Mouse (Mus musculus) c-Kit-negative CD71-positive TER-119-positive erythroid progenitor cells, embryonic 14.5 days (primary cell): ENCODE data around the gene Slc44a3.

Experiments used
- DNase-seq: peaks from one replicate; pipeline ENCODE4 v3.0.0-alpha.2; 2013; ENCODE audit warnings: low read depth, low spot score

Gene Slc44a3

DNA sequence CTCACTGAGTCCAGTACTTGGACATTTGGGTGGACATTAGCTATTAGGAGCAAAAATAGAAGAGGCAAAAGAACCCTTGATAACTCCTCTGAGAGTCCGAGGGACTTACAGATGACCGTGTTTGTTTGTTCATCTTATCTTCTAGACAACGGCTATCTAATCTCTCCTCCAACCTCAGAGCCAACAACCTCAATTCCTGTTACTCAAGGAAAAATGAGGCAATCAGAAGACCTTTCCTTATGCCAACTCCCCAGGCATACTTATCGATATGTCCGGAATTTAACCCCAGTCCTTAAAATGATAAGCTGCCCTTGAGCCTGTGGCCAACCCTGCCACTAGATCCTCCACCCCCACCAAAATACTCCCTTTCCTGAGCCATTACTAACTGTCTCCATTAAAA, 31.5 kb downstream of the Slc44a3 start:
- DNase-seq = no peak

DNA sequence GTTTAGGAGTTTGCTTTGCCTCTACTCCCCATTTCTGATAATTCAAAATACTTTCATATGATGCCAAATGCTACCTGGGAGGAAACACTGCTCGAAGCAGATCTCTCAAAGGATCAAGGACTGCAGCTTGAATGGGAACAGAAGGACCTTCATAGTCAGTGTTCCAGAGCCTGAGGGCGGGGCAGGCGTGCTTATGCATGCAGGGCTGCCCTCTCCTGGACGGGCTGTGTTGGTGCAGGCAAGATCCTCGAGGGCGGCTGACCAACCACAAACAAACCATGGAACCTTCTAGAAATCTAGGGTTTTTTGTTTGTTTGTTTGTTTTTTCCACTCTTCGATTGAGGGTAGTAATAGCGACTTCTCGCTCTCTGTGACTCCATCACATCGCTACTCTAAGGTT, 32.0 kb downstream of the Slc44a3 start:
- peak; percentile 4 for DNase-seq

DNA sequence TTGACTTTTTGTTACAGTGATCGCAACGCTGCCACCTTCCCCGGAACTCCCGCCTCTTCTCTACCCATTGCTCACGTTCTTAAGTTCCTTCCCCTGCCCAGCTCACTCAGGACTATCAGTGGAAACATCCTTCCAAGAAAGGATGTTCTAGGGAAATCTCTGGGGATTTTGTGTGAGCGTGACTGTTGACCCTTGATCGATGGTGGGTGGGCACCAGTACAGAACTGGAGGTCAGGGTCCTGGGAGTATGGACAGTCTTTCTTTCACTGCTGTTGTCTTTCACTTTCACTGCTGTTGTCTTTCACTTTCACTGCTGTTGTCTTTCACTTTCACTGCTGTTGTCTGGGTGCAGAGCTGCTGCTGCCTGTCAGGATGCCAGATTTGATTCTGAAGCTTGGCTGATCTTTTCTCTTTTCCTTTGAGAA, 38.2 kb downstream of the Slc44a3 start:
- DNase-seq = no peak

DNA sequence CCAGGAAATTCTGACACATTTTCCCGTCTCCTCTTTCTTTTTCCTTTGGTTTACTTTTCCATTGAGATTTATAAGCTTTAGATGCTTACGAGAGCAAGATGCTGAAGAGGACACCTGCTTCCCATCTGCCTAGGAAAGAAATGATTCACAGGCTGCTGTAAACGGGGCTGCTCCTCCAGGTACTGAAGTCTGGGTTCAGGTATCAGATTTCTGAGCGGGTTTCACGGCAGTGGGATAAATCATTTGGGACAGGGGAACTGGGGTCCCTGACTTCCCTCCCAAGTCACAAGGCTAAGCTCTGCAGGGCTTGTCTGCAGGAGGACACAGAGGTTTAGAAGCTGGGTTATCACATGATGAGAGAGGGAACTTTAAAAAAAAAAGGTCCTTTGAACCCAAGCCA, 40.2 kb downstream of the Slc44a3 start:
- DNase-seq = no peak

DNA sequence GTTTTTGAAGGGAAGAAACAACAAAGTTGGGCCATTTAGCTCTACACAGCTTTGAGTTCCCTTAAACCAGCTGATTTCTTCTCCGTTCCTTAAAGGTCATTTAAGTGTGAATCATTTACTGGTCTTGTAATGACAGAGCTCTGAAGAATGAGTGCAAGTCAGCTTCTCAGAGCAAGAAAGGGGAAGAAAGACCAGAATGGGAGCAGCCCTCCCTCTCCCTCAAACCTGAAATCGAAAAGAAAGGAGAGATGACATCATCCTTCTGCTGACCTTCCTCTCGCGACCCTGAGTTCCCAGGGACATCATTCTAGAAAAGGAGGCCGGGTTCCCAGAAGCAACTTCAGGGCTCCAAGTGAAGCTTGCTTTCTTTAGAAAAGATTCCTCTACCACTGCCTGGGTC, 41.3 kb downstream of the Slc44a3 start:
- no peak for DNase-seq

DNA sequence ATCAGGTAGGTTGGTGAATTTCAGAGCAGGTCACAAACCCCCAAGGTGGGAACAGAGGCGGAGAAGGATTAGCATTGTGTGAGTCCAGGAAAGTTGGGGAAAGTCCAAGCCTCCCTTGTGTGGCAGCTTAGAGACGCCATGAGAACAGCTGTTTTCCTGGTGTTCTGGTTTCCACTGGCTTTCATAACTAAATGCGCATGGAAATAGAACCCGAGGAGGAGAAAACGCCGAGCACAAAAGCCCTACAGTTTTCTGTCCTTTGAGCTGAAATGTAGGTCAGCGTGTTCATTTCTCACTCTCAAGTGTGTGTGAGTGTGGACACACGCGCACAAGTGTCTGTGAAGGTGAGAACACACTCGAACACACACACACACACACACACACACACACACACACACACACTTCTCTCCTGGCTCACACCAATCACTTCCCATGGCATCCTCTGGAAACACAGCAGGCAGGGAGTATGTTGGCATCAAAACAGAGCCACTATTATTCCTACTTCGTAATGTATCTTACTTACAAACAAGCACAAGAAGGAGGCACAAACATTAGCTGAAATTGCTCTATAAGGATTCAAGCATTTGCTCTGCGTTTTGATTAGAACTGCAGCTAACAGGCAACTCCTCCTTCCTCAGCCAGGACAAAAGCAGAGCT, 42.6 kb downstream of the Slc44a3 start:
- no peak for DNase-seq

DNA sequence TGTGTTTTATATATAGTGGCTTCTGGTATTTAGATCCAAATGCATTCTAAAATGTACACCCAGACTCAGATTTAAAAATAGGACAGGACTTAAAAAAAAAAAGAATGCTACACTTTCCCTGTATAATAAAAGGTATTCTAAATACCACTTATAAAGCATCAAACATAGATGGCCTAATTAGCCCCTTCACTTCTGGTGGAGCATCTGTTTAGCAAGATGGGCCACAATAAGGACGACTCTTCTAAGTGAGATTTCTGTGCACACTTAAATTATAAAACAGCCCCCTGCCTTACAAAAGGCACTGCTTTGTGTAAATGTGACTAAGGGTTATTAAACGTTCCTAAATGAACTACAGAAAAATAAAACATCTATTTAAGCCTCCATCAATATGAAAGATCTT, 47.0 kb downstream of the Slc44a3 start:
- no peak for DNase-seq

DNA sequence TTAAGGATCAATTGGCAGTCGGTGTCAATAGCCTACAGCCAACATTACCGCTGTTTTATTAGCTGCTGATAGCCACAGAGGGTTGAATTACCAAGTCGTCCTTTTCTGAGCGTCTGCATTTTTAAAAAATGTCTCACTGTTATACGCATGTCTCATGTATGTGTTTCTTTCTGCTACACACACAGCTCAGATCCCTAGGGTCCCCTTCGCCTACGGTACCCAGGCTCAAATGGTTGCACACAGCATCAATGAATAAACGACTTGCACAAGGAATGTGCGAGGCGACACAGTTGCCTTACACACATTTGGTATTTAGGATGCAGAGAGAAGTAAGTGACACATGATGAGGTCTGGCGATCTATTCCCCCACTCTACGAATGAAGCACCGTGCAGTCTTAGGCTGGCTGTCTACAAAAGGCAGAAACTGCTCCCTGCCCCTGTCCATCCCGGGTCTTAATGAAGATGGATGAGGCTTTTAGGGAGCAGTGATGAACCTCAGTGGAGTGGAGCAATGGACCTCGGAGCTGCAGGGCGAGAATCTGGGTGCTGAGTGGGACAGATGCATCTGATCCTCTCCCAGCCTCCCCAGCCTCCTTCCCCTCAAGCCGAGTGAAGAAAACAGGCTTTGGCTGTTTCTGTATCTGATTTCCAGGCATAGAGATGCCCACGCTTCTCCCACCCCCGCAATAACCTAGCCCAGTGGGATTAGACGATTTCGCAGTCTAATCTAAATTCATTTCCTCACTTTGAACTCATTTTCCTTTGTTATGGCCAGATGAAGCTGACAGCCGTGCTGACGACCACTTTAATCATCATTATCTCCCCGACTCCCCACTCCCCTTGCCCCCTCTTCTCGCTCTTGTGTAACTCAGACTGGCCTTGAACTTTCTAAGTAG, 48.7 kb downstream of the Slc44a3 start:
- no peak for DNase-seq

DNA sequence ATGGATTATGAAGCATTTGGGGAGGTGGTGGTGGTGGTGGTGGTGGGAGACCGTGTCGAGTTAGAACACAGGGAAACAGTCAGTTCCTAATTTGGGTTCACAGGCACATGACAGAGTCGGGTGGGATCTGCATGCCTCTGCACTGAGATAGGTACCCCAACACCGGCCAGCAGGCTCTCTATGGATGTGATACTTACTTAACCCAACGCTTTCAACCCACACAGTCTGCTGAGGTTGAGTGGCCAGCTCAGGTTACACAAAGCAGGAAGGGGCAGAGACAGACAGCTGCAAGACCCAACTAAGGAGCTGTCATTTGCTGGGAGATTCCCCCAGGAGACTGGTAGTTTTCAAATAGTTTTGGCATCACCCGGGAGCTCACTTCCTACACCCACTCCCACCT, 50.6 kb downstream of the Slc44a3 start:
- DNase-seq = no peak

DNA sequence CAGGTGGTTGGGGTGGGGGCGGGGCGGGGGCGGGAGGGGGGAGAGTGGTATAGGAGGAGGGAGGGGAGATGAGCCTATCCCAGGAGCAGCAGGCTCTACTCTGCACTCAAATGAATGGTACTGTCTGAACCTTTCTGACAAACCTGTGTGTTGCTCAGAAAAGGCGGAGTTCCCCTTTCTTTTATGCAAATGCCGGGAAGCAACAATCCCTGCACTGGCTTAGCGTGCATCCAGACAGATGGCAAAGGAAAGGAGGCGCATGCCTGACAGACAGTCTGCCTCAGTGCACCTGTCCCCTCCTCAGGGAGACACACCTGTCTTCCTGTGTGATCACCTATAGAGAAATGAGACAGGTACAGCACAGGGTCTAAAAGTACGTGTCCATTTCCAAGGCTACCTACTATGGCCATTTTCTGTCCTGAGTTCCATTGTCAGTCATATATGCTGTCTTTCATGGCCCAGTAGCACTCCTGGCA, 51.2 kb downstream of the Slc44a3 start:
- DNase-seq = no peak

DNA sequence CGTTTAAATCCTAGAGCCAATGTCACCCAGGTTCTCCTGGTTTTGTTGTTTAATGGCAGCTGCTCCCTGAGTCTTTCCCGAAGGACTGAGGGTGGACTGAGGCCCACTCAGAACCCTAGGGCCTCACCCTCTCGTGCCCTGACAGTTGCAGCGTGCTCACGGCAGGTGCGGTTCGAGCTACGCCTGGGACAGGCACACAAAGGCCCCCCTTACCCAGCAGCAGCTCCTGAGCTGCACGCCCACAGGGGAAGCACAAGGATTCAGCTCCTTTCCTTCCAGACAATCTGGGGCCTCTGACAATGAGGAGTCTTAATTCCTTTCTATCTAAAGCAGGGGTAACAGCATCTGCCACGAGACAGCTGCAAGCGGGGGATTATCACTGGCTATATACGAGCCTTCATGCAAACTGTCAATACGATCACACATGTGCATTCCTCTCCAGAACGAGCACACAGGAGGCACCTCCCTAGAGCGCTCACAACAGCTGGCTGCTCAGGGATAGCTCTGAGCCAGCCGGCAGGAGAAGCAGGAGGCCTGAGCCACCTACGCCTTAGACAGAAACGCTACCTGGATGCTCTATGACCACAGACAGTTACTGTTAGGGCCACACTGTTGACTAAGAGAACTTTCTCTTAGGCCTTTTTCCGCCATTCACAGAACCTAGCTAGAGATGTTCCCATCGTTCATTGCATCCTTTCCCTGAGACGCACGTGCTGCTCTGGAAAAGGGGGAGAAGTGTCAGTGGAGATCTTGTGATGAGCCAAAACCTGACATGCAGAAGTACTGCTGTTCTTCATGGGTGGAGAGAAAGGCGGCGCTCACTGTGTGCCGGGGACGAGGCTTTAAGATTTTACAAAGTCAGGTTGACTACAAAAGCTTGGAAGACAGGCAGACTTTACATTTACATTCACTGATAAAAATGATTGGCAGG, 51.9 kb downstream of the Slc44a3 start:
- DNase-seq = no peak

DNA sequence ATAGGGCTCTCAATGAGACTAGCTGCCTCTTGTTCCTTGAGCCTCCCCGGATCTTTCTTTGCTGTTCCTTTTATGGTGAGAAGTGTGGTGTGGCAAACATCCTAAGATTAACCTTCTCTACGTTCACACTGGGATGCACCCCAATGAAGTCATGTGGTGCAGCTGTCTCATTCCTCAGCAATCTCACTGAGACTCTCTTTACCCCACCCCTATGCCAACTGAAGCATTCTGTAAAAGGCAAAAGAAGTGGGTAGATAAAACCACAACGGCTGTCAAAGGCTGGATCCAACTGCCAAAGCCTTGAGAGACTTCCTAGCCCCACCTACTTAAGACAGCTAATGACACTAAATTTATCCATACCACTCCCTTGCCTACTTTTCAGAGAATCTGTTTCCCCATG, 57.5 kb downstream of the Slc44a3 start:
- no peak for DNase-seq

DNA sequence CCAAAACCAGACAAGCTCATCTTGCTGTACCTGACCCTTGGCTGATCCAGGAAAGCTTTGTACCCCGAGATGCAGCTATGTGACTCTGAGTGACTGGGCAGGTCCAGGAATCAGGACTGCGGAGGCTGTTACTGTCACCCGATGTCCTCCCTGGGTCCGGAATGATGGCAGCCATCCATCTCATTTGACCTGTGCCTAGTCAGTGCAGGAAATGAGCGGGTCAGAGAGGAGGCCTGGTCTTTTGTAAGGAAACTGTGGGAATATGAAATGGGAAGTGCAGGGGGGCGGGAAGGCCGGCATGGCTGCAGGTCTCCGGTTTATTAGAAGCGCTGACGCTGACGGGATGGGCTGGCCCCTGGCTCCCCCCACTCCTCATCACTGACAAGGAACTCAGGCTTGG, 60.5 kb downstream of the Slc44a3 start:
- DNase-seq = no peak

DNA sequence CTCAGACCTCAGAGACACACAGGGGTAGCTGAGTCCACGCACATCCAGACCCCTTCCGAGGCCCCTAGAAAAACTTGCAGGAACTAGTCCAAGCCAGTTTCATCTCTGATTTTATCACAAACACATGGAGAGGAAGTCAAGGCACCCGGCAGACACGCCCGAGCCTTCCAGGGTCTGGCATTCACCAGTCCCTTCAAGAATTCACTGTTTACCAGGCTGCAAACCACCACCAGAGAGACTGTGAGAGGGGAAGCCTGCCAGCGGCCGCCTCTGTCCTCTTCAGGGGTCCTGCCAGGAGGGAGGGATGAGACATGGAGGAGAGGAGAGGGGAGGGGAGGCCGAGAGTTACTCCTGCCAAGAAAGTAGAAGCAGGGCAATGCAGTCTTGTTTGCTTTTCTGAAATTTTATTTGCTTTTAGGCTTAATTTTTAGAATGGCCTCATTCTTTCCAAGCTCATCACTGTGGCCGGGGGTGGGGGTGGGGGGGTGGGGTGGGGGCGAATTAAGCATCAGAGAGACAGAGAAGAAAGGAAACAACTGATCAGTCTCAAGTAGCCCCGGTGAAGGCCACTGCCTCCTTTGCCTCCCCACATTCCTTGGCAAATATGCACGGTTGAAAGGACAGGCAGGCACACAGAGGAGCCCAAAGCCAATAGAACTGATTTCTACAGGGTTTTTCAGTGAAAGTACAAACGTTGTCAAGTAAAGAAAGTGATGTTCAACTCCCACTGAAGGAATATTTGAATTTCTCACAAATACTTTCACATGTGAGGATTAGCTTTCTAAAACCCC, 62.8 kb downstream of the Slc44a3 start:
- DNase-seq = no peak

DNA sequence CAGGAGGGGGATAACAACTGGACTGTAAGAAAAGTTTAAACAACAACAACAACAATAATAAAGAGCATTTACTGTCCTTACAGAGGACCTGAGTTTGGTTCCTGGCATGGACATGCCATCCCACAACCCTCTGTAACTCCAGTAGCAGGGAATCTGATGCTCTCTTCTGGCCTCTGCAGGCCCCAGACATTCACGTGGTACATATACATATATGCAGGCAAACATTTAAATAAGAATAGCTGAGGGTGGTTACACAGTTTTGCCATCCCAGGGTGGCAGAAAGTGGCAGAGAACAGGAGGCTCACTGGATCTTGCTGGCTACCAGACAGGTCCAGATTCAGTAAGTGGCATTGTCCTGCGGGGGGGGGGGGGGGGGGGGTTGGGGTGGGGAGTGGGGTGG, 64.1 kb downstream of the Slc44a3 start:
- no peak for DNase-seq

DNA sequence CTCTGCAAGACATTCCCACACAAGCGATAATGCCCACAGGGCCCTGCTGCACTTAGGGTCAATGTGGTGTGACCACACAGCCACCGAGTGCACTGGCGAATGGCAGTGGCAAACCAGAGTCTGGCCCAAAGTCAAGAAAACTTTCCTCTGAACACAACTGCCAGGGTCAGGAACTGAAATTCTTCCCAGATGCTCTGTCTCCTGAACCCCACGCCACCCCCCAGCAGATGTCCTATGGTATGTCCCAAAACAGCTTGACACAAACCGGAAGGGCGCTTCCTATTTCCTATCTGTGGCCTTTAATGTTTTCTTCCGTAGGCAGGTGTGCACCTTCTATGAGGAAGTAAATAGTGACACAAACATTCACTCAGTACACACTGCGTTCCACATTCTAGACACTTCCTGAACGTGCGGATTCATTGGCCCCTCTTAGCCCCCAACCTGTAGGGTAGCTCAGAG, 65.1 kb downstream of the Slc44a3 start:
- DNase-seq = no peak

DNA sequence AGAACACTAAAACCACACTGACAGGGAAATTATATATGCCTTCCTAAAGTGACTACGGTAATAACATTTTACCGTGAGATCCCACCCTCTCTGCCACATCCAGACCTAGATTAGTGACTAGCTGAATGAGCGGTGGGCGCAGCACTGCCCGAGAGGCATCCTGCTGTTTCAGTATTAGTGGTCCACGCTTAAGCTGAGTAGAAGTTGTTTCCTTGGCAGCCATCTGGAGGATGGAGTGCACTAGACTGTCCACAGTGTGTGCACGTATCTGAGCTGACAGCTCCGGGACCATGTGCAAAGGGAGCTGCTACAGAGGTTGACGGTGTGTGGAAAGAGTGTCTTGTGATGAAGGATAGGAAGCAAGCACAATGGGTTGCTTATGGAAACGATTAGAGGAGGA, 66.4 kb downstream of the Slc44a3 start:
- DNase-seq = no peak

DNA sequence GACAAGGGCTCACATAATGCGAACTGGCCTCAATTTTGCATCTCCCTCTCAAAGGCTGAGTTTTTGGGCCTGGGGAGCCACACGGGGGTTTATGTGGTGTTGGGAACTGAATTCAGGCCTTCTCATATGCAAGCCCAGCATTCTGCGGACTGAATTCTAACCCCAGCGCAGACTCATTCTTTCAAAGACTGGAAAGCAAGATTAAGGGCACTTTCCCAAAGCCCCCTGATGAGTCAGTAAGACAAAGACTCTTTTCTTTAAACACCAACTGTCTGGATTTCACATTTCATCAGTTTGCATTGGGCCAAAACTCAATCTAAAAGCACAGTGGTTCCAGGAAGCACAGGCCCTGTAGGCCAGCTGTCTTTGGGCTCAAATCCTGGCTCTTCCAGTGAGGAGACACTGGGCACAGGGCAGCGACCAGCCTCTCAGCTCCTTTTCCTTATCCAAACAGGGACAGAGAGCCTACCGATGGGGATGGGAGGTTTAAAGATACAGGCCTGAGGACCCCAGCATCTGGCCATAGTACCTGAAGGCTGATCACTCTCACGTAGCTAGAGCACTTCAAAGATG, 67.4 kb downstream of the Slc44a3 start:
- no peak for DNase-seq

DNA sequence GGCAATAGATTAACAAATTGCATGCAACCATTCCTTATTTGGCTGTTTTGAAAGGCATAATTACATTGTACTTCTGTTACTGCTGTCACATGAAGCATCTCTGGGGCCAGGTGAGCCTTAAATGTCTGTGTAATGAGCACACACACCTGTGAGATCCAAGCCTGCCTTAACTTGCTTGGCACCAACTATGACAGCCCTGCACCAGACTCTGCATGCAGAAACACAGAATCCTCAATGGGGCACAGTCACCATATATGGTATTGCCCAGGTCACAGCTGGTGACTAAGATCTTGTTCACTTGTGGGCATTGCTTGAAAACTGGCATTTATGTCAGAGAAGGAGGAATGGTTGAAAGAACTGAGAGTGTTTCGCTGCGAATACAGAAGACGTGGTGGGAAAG, 69.4 kb downstream of the Slc44a3 start:
- no peak for DNase-seq

DNA sequence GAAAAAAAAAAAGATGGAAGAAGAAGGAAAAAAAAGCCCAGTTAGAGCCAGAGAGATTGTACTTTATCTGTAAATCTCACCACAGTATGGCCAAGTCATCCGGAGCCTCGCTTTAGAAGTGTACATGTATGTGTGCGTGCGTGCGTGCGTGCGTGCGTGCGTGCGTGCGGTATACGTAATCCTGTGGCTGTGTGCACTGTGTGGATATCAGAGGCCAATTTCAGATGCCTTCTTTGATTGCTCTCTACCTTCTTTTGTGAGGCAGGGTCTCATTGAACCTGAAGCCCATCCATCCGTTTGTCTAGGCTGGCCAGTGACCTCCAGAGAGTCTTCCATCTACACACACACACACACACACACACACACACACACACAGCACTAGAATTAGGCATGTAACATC, 70.7 kb downstream of the Slc44a3 start:
- DNase-seq = no peak
